Mouse (Mus musculus): ENCODE data around the gene Tekt5. TPM values are rescaled to one million over a fixed set of nuclear protein-coding genes. Genes with fewer than 3 reads are reported as not detected.

Tekt5 gene
- polyA plus RNA-seq, 1 experiment from 2014 or later: 27.5 TPM

DNA sequence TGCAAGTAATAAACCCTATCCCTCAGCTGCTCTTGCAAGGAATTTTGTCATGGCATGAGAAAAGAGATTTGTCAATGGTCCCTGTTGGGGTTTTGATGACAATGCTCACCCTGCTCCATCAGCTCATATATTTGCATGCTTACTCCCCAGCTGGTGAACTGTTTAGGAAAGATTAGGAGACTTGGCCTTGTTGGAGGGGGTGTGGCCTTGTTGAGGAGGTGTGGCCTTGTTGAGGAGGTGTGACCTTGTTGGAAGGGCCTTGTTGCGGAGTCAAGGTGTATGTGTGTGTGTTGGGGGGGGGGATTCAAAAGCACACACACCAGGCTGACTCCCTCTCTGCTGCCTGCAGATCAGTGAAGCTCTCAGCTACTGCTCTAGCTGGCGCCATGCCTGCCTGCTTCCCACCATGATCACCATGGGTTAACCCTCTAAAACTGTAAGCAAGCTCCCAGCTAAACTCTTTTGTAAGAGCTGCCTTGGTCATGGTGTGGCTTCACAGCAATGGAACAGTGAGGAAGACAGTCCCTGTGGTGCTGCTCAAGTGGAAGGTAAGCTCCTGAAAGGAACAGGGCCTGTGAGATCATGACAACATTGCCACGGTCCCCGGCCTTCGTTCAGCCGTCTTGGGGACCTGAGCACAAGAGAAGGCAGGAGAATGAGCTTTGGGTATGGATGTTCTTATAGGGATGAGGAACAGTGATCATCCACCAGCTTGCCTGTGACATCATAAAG is 6.5 kb downstream of the Tekt5 start:
- Histone ChIP-seq H3K9ac (ENCODE audit: low read depth, low read length) (no peak overlapping the region), H3K9me3 (ENCODE audit: control insufficient read depth, low read length) (no peaks in the 10 kb centered on the region), H3K27ac (ENCODE audit: low read depth, low read length) (no peak overlapping the region), H3K4me1 (ENCODE audit: control insufficient read depth, insufficient read depth, low read depth, low read length) (no peaks in the 10 kb centered on the region), H3K4me2 (ENCODE audit: low read length) (no peak overlapping the region), H3K36me3 (ENCODE audit: control insufficient read depth, insufficient read depth, low read length) (no peaks in the 10 kb centered on the region), H3K4me3 (ENCODE audit: low read length) (no peak overlapping the region), H3K27me3 (replicated peaks; ENCODE audit: control insufficient read depth, insufficient read depth, low read length) (no peaks in the 10 kb centered on the region)
- ATAC-seq: no peak
- WGBS: 97% methylated on average over 6 of the region's 6 CpGs

DNA sequence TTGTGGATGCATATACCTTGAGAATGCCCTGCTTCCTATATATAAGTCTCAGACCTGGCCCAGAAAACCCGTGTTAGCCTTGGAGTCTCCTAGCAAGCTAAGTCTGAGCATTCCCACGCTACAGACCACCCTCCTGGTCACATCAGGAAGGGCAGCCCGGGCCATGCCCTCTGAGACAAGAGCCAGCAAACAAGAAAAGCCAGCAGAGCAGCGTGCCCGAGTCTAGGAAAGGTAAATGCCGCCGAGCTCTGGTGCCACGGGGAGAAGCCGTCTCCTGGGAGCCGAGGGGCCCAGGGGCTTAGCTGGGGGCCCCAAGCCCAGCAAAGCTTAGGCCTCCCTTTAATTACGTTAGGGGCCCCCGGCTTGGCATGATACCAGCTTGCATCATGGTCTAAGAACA is 10.0 kb downstream of the Tekt5 start:
- Histone ChIP-seq H3K27me3 (replicated peaks; ENCODE audit: control insufficient read depth, insufficient read depth, low read length) (no peaks in the 10 kb centered on the region), H3K4me1 (ENCODE audit: control insufficient read depth, insufficient read depth, low read depth, low read length) (no peaks in the 10 kb centered on the region), H3K4me3 (ENCODE audit: low read length) (no peak overlapping the region), H3K9ac (ENCODE audit: low read depth, low read length) (no peak overlapping the region), H3K27ac (ENCODE audit: low read depth, low read length) (no peak overlapping the region), H3K4me2 (ENCODE audit: low read length) (no peak overlapping the region), H3K9me3 (ENCODE audit: control insufficient read depth, low read length) (no peaks in the 10 kb centered on the region), H3K36me3 (ENCODE audit: control insufficient read depth, insufficient read depth, low read length) (no peaks in the 10 kb centered on the region)
- 80% methylated on average over 12 of the region's 12 CpGs for WGBS
- ATAC-seq: no peak

DNA sequence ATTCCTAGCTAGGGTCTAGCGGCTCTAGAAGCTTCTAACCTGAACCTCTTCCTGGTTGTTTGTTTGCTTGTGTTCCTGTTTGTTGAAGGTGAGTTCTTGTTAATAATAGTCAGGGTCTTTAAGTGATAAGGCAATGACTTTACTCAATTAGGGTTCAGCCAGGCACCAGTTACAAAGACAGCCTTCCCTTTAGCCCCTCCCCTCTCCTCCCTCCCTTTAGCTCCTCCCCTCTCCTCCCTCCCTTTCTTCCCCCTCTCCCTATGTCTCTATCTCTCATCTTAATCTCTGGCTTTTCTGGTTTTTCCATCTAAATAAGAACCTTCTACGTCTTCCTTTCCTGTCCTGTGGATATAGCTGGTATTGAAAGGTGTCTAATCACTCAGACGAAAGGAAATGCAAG is 10.7 kb downstream of the Tekt5 start:
- no peak overlapping the region for H3K27ac ChIP-seq (ENCODE audit: low read depth, low read length)
- ATAC-seq: no peak
- no peak overlapping the region for H3K4me3 ChIP-seq (ENCODE audit: low read length)
- H3K9me3 ChIP-seq (ENCODE audit: control insufficient read depth, low read length): no peaks in the 10 kb centered on the region
- H3K27me3 ChIP-seq (replicated peaks; ENCODE audit: control insufficient read depth, insufficient read depth, low read length): no peaks in the 10 kb centered on the region
- no peak overlapping the region for H3K9ac ChIP-seq (ENCODE audit: low read depth, low read length)
- H3K36me3 ChIP-seq (ENCODE audit: control insufficient read depth, insufficient read depth, low read length): no peaks in the 10 kb centered on the region
- H3K4me1 ChIP-seq (ENCODE audit: control insufficient read depth, insufficient read depth, low read depth, low read length): no peaks in the 10 kb centered on the region
- 65% methylated on average over 3 of the region's 3 CpGs for WGBS
- no peak overlapping the region for H3K4me2 ChIP-seq (ENCODE audit: low read length)

DNA sequence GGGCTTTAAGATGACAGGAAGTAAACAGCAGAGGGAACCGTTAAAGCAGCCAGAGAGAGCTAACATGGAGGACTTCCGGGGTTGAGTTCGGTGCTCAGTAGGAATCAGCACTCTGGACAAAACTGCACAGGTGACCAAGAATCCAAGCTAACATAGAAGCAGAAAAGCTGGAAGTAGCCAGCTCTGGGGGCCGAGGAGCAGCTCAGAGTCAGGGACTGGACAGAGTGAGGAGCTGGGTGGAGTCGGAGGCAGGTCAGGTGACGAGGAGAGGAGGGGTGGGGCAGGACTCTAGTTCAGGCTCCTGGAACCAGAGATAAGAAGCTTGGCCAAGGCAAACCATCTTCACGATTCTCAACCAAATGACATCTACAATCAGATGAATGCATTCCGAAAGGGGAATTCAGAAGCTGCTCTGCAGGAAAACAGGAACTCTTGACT is 11.2 kb downstream of the Tekt5 start:
- H3K9me3 ChIP-seq (ENCODE audit: control insufficient read depth, low read length): no peaks in the 10 kb centered on the region
- ATAC-seq: no peak
- no peak overlapping the region for H3K4me3 ChIP-seq (ENCODE audit: low read length)
- no peak overlapping the region for H3K27ac ChIP-seq (ENCODE audit: low read depth, low read length)
- no peaks in the 10 kb centered on the region for H3K36me3 ChIP-seq (ENCODE audit: control insufficient read depth, insufficient read depth, low read length)
- no peaks in the 10 kb centered on the region for H3K27me3 ChIP-seq (replicated peaks; ENCODE audit: control insufficient read depth, insufficient read depth, low read length)
- no peak overlapping the region for H3K4me2 ChIP-seq (ENCODE audit: low read length)
- no peak overlapping the region for H3K9ac ChIP-seq (ENCODE audit: low read depth, low read length)
- H3K4me1 ChIP-seq (ENCODE audit: control insufficient read depth, insufficient read depth, low read depth, low read length): no peaks in the 10 kb centered on the region
- 43% methylated on average over 8 of the region's 8 CpGs for WGBS

DNA sequence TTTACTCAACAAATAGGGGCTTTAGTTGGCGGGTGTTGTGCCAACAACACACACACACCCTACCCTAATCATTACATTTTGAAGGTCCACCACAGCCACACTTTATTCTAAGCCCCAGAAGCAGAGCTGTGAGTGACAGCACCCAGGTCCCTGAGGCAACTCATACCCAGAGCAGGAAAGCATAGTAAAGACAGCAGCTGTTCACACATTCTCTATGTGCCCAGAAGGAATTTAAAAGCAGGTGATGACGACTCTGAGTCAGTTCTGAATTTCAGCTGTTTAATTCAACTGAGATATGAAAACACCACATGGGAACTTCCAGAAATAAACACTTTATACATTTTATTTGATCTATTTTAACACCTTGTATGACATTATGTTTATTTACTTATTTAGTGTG is 15.8 kb downstream of the Tekt5 start:
- H3K36me3 ChIP-seq (ENCODE audit: control insufficient read depth, insufficient read depth, low read length): no peaks in the 10 kb centered on the region
- H3K9ac ChIP-seq (ENCODE audit: low read depth, low read length): no peak overlapping the region
- H3K4me2 ChIP-seq (ENCODE audit: low read length): no peak overlapping the region
- no peak for ATAC-seq
- 78% methylated on average over 2 of the region's 2 CpGs for WGBS
- no peak overlapping the region for H3K27ac ChIP-seq (ENCODE audit: low read depth, low read length)
- H3K27me3 ChIP-seq (replicated peaks; ENCODE audit: control insufficient read depth, insufficient read depth, low read length): no peaks in the 10 kb centered on the region
- no peaks in the 10 kb centered on the region for H3K9me3 ChIP-seq (ENCODE audit: control insufficient read depth, low read length)
- H3K4me1 ChIP-seq (ENCODE audit: control insufficient read depth, insufficient read depth, low read depth, low read length): peaks cover 2% of the 10 kb centered on the region
- no peak overlapping the region for H3K4me3 ChIP-seq (ENCODE audit: low read length)

DNA sequence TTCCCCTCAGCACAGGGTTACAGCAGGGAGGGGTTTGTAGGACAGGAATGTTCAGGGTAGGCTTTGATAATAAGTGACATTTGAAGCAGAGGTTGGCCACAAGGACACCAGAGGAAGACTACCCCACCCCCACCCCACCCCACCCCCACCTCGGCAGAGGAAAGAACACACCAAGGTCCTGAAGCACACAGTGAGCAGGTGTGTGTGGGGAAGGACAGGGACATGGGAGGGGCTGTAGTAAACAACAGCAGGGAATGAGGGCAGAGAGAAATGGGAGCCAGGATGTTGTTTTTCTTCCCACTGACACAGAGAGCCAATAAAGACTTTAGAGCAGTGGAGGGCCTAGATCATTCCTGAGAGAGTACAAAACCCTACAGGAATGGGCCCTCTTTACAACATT is 18.0 kb downstream of the Tekt5 start:
- 80% methylated on average over 1 of the region's 1 CpGs for WGBS
- ATAC-seq: no peak

DNA sequence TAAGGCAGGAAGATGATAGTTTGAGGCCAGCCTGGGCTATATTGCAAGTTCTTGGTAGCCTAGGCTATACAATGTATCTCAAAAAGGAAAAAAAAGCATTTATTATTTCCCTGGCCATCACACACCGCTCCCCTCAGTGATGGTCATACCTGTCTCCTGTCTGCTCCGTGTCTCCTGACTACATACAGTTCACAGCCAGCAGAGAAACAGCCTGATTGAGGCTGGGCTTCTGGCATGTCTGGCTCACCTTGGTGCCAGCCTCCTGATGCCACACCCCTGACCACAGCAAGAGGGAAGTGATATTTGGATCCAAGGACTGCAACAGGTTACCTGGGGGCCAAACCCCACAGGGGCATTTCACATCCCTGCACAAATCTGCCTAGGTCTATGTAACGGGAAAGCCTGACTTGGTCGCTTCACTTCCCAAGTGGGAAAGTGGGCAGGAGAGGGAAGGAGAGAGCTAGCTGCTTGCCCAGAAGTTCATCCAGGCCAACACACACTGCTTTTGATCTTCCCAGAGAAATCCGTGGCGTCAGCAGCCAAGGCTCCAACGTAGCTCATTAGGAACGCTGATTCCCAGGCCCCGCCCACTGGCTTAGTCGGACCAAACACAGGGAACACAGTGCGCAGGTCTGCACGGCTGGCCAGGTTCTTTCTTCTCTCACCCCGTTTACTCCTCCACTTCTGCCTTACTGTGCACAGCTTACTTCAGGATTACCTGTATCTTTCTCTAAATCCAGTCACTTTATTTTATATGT is 20.9 kb downstream of the Tekt5 start:
- Histone ChIP-seq H3K36me3 (ENCODE audit: control insufficient read depth, insufficient read depth, low read length) (no peaks in the 10 kb centered on the region), H3K4me3 (ENCODE audit: low read length) (peak overlapping the region; percentile 21), H3K4me2 (ENCODE audit: low read length) (peak overlapping the region; percentile 54), H3K27ac (ENCODE audit: low read depth, low read length) (0 out of 2 replicates have a peak overlapping the region, but pooled peaks have one; percentile 20), H3K27me3 (replicated peaks; ENCODE audit: control insufficient read depth, insufficient read depth, low read length) (no peaks in the 10 kb centered on the region), H3K9ac (ENCODE audit: low read depth, low read length) (no peak overlapping the region; the same call in 1 of the 2 replicates), H3K9me3 (ENCODE audit: control insufficient read depth, low read length) (no peaks in the 10 kb centered on the region), H3K4me1 (ENCODE audit: control insufficient read depth, insufficient read depth, low read depth, low read length) (peaks cover 6% of the 10 kb centered on the region)
- WGBS: 22% methylated on average over 13 of the region's 13 CpGs
- peak; percentile 86 for ATAC-seq

More for the DNA sequence above, 18.0 kb downstream of the Tekt5 start:
- Histone ChIP-seq H3K4me1 (ENCODE audit: control insufficient read depth, insufficient read depth, low read depth, low read length) (peaks cover 4% of the 10 kb centered on the region), H3K9me3 (ENCODE audit: control insufficient read depth, low read length) (no peaks in the 10 kb centered on the region), H3K4me3 (ENCODE audit: low read length) (no peak overlapping the region), H3K27me3 (replicated peaks; ENCODE audit: control insufficient read depth, insufficient read depth, low read length) (no peaks in the 10 kb centered on the region), H3K36me3 (ENCODE audit: control insufficient read depth, insufficient read depth, low read length) (no peaks in the 10 kb centered on the region), H3K9ac (ENCODE audit: low read depth, low read length) (no peak overlapping the region), H3K4me2 (ENCODE audit: low read length) (no peak overlapping the region), H3K27ac (ENCODE audit: low read depth, low read length) (no peak overlapping the region)

DNA sequence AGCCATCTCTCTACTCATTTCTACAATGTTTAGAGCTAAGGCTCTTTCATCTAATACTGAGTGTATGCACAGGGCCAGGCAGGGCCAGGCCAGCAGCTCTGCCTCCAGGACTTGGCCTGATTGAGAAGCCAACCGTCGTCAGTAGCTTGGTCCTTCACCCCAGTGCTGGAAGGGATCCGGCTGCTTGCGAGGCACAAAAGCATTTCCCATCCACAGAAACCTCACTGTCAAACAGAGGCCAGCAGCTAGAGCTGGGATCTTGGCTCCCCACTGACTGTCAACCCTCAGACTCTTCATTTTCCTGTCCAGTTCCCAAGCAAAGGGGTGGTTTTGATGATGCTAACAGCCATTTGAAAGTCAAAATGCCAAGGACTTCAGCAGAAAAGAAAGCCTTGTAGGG is 22.9 kb downstream of the Tekt5 start:
- ATAC-seq: no peak
- Histone ChIP-seq H3K4me2 (ENCODE audit: low read length) (no peak overlapping the region), H3K36me3 (ENCODE audit: control insufficient read depth, insufficient read depth, low read length) (no peaks in the 10 kb centered on the region), H3K4me3 (ENCODE audit: low read length) (no peak overlapping the region), H3K4me1 (ENCODE audit: control insufficient read depth, insufficient read depth, low read depth, low read length) (peaks cover 6% of the 10 kb centered on the region), H3K9me3 (ENCODE audit: control insufficient read depth, low read length) (no peaks in the 10 kb centered on the region), H3K27me3 (replicated peaks; ENCODE audit: control insufficient read depth, insufficient read depth, low read length) (no peaks in the 10 kb centered on the region), H3K27ac (ENCODE audit: low read depth, low read length) (no peak overlapping the region), H3K9ac (ENCODE audit: low read depth, low read length) (no peak overlapping the region)
- 78% methylated on average over 4 of the region's 4 CpGs for WGBS

DNA sequence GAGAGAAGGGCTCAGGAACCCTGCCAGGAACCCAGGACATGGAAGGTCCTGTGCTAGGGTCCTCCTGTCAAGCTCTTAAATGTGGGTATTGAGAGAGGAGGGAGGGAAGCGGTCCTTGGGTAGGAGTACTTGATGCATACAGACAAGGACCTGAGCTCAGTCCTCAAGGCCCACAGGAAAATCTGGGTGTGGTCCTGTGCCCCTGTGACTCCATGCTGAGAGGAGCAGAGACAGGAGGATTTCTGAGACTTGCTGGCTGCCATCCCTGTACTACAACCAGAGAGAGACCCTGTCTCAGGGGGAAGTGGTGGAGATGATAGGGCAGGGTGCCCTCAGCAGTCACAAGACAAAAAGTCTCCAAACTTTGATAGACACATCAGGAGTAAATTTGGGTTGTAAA is 25.3 kb downstream of the Tekt5 start:
- H3K9ac ChIP-seq (ENCODE audit: low read depth, low read length): no peak overlapping the region
- H3K27ac ChIP-seq (ENCODE audit: low read depth, low read length): peak overlapping the region; percentile 48; the same call in 1 of the 2 replicates
- ATAC-seq: no peak
- no peaks in the 10 kb centered on the region for H3K36me3 ChIP-seq (ENCODE audit: control insufficient read depth, insufficient read depth, low read length)
- H3K4me2 ChIP-seq (ENCODE audit: low read length): no peak overlapping the region
- WGBS: 62% methylated on average over 1 of the region's 1 CpGs
- no peak overlapping the region for H3K4me3 ChIP-seq (ENCODE audit: low read length)
- H3K9me3 ChIP-seq (ENCODE audit: control insufficient read depth, low read length): no peaks in the 10 kb centered on the region
- H3K27me3 ChIP-seq (replicated peaks; ENCODE audit: control insufficient read depth, insufficient read depth, low read length): no peaks in the 10 kb centered on the region
- H3K4me1 ChIP-seq (ENCODE audit: control insufficient read depth, insufficient read depth, low read depth, low read length): peaks cover 6% of the 10 kb centered on the region

All from hindbrain, embryonic 16.5 days (tissue).